Mouse (Mus musculus) hindbrain, embryonic 15.5 days (tissue): ENCODE results near the gene Ccdc88c. TPM values are rescaled to one million over a fixed set of nuclear protein-coding genes. Genes with fewer than 3 reads are reported as not detected.
A peak's percentile ranks its signal among the peaks of the same experiment; 100 is the strongest.

Source experiments
- ATAC-seq: fragments of 200-750 bp; cut with Nextera tagmentation; 2 replicates; pipeline ENCODE4 v1.8.0; 2017; ENCODE audit warnings: low read depth, moderate number of reproducible peaks, moderate TSS enrichment; ENCODE audit not compliant: low FRiP score
- H3K27ac ChIP-seq: fragments of 300-500 bp; sonication (generic); replicated peaks from 2 replicates; pipeline ENCODE4 v1.5.1; 2015; ENCODE audit warnings: mild to moderate bottlenecking, inconsistent platforms
- H3K27me3 ChIP-seq: fragments of 300-500 bp; sonication (generic); 2 replicates; pipeline ENCODE4 v1.6.1; 2015; ENCODE audit warnings: control low read depth, inconsistent platforms
- H3K36me3 ChIP-seq: fragments of 300-500 bp; sonication (generic); 2 replicates; pipeline ENCODE4 v1.6.1; 2015; ENCODE audit warnings: control low read depth, inconsistent platforms
- H3K4me1 ChIP-seq: fragments of 300-500 bp; sonication (generic); replicated peaks from 2 replicates; pipeline ENCODE4 v1.6.1; 2015; ENCODE audit warnings: control low read depth, inconsistent platforms
- H3K4me2 ChIP-seq: fragments of 300-500 bp; sonication (generic); 2 replicates; pipeline ENCODE4 v1.6.1; 2015; ENCODE audit warnings: moderate library complexity, mild to moderate bottlenecking, inconsistent platforms
- H3K4me3 ChIP-seq: fragments of 300-500 bp; sonication (generic); 2 replicates; pipeline ENCODE4 v1.5.1; 2015; ENCODE audit warnings: mild to moderate bottlenecking, inconsistent platforms
- H3K9ac ChIP-seq: fragments of 300-500 bp; sonication (generic); 2 replicates; pipeline ENCODE4 v1.6.1; 2015; ENCODE audit warnings: inconsistent platforms
- H3K9me3 ChIP-seq: fragments of 300-500 bp; sonication (generic); 2 replicates; pipeline ENCODE4 v1.6.1; 2016; ENCODE audit warnings: control low read depth, inconsistent platforms
- WGBS: fragments of 180-500 bp; shearing (Covaris S2); methylation state at CpG from one replicate; pipeline ENCODE4 v1.1.7; 2015; 5-methylcytosine and 5-hydroxymethylcytosine counted together
- polyA plus RNA-seq: library from polyadenylated mRNA; unstranded; fragments of >200 nt; fragmentation: Nextera tagmentation; extraction: Ambion mirVana; gene quantifications from 2 replicates; pipeline ENCODE4 v1.2.1, GENCODE M21; 2015

Ccdc88c gene
- polyA plus RNA-seq, 1 experiment from 2014 or later = 11.8 TPM

DNA sequence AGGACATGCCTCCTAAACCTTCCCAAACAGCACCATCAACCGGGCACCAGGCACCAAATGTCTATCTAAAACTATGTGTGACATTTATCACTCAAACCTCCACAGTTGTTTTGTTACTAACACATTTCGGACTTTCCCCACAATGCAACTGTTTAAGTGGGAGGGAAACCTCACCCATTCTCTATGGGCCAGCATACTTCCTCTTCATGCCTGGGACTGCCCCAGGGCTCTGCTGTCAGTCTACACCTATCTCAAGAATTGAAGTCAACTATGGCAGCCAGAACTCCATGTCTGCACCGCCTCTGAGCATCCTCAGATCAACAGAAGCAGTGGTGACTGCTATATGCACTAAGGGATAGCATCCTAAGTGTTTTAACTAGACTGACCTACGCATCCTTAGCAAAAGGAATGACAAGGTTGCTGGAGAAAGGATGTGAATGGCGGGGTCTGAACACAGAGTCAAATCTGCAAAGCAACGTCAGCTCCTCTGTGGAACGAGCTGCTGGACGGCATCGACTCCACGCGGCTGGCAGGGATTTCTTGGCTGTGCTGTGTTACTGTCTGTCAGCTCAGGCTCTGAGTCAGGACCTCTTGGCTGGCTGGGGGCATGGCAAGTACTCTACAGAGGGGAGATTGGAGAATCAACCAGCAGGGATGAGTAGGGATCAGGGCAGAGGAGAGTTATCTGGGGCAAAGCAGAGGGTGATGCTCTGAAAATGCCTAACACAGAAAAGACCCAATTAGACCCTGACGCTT, 23.0 kb downstream of the Ccdc88c start:
- Histone ChIP-seq H3K4me3 (no peak overlapping the region), H3K4me1 (peaks cover 45% of the 10 kb centered on the region), H3K9ac (no peak overlapping the region)

GRCm38 (mm10) chr12:101004982-101005381, 23.9 kb downstream of the Ccdc88c start:
- Histone ChIP-seq H3K27me3 (no peaks in the 10 kb centered on the region), H3K9ac (no peak overlapping the region), H3K4me3 (no peak overlapping the region), H3K4me1 (peaks cover 45% of the 10 kb centered on the region), H3K36me3 (no peaks in the 10 kb centered on the region), H3K9me3 (no peaks in the 10 kb centered on the region), H3K4me2 (no peak overlapping the region), H3K27ac (peak overlapping the region; percentile 36; the same call in 1 of the 2 replicates)
- 51% methylated on average over 5 of the region's 5 CpGs for WGBS
- peak; percentile 39 for ATAC-seq

More for the DNA sequence above, 23.0 kb downstream of the Ccdc88c start:
- H3K27me3 ChIP-seq = no peaks in the 10 kb centered on the region
- no peak for ATAC-seq
- no peaks in the 10 kb centered on the region for H3K9me3 ChIP-seq
- no peaks in the 10 kb centered on the region for H3K36me3 ChIP-seq
- peak overlapping the region; percentile 36; the same call in 1 of the 2 replicates for H3K27ac ChIP-seq
- WGBS = 82% methylated on average over 12 of the region's 12 CpGs
- no peak overlapping the region for H3K4me2 ChIP-seq

DNA sequence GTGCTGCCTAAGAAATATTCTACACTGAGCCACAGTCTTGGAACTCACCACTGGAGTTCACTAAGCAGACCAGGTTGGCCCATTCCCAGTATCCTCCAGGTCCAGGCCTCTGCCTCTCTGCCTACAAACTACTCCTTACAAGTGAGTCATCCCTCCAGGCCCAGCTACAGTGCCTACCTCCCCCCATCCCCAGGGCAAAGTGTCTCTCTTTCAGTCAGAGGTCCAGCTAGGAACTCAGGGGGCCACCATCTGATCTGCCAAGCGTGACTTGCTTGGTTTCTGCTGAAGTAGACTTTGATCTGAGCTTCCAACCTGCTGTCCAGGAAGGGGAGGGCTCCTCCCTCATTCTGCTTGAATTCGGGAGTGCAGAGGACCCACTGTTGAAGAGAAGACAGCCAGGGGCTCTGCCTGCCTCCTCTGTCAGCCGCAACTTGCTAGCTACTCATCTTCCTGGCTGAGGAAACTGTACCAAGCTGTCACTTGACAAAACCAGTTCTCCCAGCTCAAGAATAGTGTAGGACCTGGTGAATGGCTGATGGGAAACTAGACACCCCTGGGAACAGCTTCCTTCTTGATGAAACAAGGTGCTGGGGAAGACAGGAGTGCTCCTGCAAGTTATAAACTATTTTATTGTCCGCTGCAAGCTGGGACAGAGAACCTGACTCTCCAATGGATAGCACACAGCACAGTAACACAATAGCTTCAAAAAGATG, 25.9 kb downstream of the Ccdc88c start:
- H3K4me1 ChIP-seq = peaks cover 51% of the 10 kb centered on the region
- no peak overlapping the region for H3K9ac ChIP-seq
- no peak overlapping the region for H3K27ac ChIP-seq
- no peak for ATAC-seq
- 56% methylated on average over 4 of the region's 4 CpGs for WGBS
- no peak overlapping the region for H3K4me2 ChIP-seq
- no peaks in the 10 kb centered on the region for H3K9me3 ChIP-seq
- no peaks in the 10 kb centered on the region for H3K27me3 ChIP-seq
- no peaks in the 10 kb centered on the region for H3K36me3 ChIP-seq
- no peak overlapping the region for H3K4me3 ChIP-seq

- WGBS = 47% methylated on average over 7 of the region's 7 CpGs
- H3K9ac ChIP-seq = no peak overlapping the region
- no peak overlapping the region for H3K27ac ChIP-seq
- ATAC-seq = no peak
- H3K4me1 ChIP-seq = peaks cover 54% of the 10 kb centered on the region
- H3K4me3 ChIP-seq = no peak overlapping the region
- H3K27me3 ChIP-seq = no peaks in the 10 kb centered on the region
- H3K4me2 ChIP-seq = no peak overlapping the region
- no peaks in the 10 kb centered on the region for H3K9me3 ChIP-seq
- no peaks in the 10 kb centered on the region for H3K36me3 ChIP-seq
Measured at GRCm38 (mm10) chr12:100999061-100999954, 29.5 kb downstream of the Ccdc88c start.

- Histone ChIP-seq H3K9ac (no peak overlapping the region), H3K9me3 (no peaks in the 10 kb centered on the region), H3K4me3 (no peak overlapping the region), H3K4me2 (no peak overlapping the region), H3K27ac (no peak overlapping the region), H3K27me3 (no peaks in the 10 kb centered on the region), H3K4me1 (peaks cover 47% of the 10 kb centered on the region), H3K36me3 (no peaks in the 10 kb centered on the region)
- no peak for ATAC-seq
- WGBS = 47% methylated on average over 8 of the region's 8 CpGs
Measured at GRCm38 (mm10) chr12:100998564-100998962, 30.3 kb downstream of the Ccdc88c start.

- Histone ChIP-seq H3K27me3 (no peaks in the 10 kb centered on the region), H3K9ac (no peak overlapping the region), H3K9me3 (no peaks in the 10 kb centered on the region), H3K36me3 (no peaks in the 10 kb centered on the region), H3K4me3 (no peak overlapping the region), H3K27ac (no peak overlapping the region), H3K4me2 (no peak overlapping the region), H3K4me1 (peaks cover 45% of the 10 kb centered on the region)
- ATAC-seq = no peak
- 30% methylated on average over 10 of the region's 10 CpGs for WGBS
Measured at GRCm38 (mm10) chr12:100997830-100998563, 30.9 kb downstream of the Ccdc88c start.

DNA sequence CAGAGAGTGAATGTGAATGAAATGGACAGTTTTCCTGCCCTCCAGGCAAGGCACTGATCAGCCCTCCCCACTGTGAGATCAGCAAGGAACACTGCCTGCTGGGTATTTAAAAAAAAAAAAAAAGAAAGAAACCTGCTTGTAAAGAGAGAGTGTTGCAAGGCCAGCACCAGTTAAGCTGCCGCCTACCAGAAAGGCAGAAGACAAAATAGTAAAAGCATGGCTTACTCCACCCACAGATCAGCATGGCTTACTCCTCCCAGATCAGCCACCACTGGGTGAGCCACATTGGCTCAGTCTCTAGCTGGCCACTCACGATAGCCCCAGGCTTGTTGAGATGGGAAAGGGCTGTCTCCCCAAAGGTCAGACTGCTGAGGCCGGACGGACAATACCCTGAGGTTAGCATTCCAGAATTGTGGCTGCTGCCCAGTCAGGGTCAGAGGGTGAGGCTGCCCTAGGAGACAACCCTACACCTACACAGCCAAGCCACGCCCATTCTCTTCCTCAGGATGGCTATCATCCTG, 32.4 kb downstream of the Ccdc88c start:
- H3K27me3 ChIP-seq = no peaks in the 10 kb centered on the region
- no peaks in the 10 kb centered on the region for H3K9me3 ChIP-seq
- peaks cover 43% of the 10 kb centered on the region for H3K4me1 ChIP-seq
- no peak overlapping the region for H3K9ac ChIP-seq
- H3K27ac ChIP-seq = 0 out of 2 replicates have a peak overlapping the region, but pooled peaks have one; percentile 21
- no peak for ATAC-seq
- no peak overlapping the region for H3K4me2 ChIP-seq
- no peaks in the 10 kb centered on the region for H3K36me3 ChIP-seq
- H3K4me3 ChIP-seq = no peak overlapping the region
- 33% methylated on average over 5 of the region's 5 CpGs for WGBS

DNA sequence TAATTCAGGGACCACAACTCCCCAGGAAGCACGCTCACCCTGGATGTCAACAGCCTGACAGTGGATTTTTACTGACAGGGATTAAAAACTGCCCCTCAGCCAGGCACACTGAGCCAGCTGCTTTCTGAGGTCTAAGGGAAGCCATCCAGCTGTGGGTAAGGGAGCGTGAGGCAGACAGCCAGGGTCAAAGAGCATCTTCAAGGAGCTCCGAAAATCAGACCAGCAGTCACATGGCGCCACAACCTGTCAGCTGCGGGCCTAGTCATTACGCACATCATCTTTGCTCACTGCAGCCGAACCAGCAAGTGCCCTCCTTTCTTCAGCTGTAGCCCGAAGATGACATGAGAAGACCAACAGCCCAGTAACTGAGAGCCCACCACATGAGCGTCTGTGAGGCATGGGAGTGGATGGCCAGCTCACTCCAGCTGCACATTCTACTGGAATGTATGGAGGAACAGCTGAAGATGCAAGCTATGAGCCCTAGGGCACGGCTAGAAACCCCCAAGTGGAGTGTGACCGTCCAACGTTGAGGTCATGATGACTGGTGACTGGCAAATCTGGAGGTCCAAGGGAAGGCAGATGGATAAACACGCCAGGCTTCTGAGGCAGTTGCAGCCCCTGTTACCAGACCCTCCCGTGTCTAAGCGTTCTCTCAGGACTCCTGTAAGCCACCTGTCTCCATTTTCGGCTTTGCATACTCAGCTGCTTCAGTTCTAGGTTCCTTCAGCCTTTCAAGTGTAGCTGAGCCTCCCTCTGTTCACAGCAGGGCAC, 33.1 kb downstream of the Ccdc88c start:
- Histone ChIP-seq H3K27me3 (no peaks in the 10 kb centered on the region), H3K4me2 (no peak overlapping the region), H3K36me3 (no peaks in the 10 kb centered on the region), H3K4me1 (peaks cover 46% of the 10 kb centered on the region), H3K27ac (0 out of 2 replicates have a peak overlapping the region, but pooled peaks have one; percentile 21), H3K9ac (no peak overlapping the region), H3K4me3 (no peak overlapping the region), H3K9me3 (no peaks in the 10 kb centered on the region)
- whole genome bisulfite sequencing = 40% methylated on average over 16 of the region's 16 CpGs
- ATAC-seq = no peak

DNA sequence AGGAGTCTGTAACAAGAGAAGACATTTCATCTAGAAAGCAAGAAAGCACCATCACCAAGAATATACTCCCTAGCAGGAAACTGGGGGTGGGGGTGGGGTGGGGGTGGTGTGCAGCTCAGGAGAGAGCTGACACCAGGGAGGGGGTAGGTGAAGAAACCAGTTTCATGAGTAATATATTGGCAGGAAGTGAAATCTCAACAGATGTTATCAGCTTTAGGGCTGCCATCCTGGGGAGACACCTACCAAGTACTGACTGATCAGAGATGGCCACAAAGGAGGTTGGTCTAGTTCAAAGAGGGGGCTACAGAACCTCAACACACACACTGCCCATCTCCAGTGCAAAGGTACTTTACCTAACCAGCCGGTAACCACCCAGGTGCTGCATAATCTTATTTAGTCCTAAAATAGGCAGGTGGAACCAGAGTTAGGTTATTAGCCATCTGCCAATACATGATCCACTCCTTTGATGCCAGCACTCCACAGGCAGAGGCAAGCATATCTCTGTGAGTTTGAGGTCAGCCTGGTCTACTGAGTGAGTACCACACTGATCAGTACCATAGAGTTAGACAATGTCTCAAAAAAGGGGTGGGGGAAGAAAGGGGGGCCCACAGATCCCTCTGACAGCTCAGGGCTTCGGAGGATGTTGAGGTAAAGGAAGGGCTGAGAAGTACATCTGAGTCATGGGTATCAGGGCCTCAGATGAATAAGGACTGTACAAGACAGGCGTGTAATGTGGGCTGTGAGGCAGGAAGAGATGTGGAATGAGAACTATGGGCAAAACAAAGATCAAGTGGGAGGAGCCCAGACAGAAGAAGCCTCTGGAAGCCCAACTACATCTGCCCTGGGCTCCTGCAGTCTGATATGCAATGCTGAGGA, 34.5 kb downstream of the Ccdc88c start:
- Histone ChIP-seq H3K4me1 (peaks cover 58% of the 10 kb centered on the region), H3K9ac (no peak overlapping the region)

GRCm38 (mm10) chr12:100993146-100993545, 35.7 kb downstream of the Ccdc88c start:
- no peak for ATAC-seq
- peaks cover 61% of the 10 kb centered on the region for H3K4me1 ChIP-seq
- no peak overlapping the region for H3K4me3 ChIP-seq
- no peak overlapping the region for H3K9ac ChIP-seq
- H3K4me2 ChIP-seq = no peak overlapping the region
- 74% methylated on average over 3 of the region's 3 CpGs for WGBS
- H3K27ac ChIP-seq = no peak overlapping the region
- H3K9me3 ChIP-seq = no peaks in the 10 kb centered on the region
- H3K27me3 ChIP-seq = no peaks in the 10 kb centered on the region
- H3K36me3 ChIP-seq = no peaks in the 10 kb centered on the region

More for the DNA sequence above, 34.5 kb downstream of the Ccdc88c start:
- Histone ChIP-seq H3K4me3 (no peak overlapping the region), H3K27ac (no peak overlapping the region), H3K4me2 (no peak overlapping the region), H3K36me3 (no peaks in the 10 kb centered on the region), H3K27me3 (no peaks in the 10 kb centered on the region), H3K9me3 (no peaks in the 10 kb centered on the region)
- no peak for ATAC-seq
- 79% methylated on average over 3 of the region's 3 CpGs for WGBS
